ENCODE assay signal across 15 mouse cellular contexts in genomic region chr2:135901015-135901414, GRCm38 (mm10).
"Had no signal": no experiment of that assay in that cellular context is flagged by ENCODE, and none has a peak within 500 bp of the region (broad histone marks: within the 10 kb centered on the region; RNA-seq: fewer than 3 reads in every experiment).

No protein-coding gene starts in this region.

- H3K4me3 ChIP-seq: neural tube, embryonic 15.5 days; stomach, embryonic 15.5 days had no signal

- H3K9ac ChIP-seq: neural tube, embryonic 15.5 days; stomach, embryonic 15.5 days had no signal

- H3K9me3 ChIP-seq: neural tube, embryonic 15.5 days; stomach, embryonic 15.5 days had no signal

- H3K27me3 ChIP-seq: neural tube, embryonic 15.5 days; stomach, embryonic 15.5 days had no signal

- H3K27ac ChIP-seq: neural tube, embryonic 15.5 days; stomach, embryonic 15.5 days; stomach, postnatal 0 days had no signal

- DNase-seq: retina, postnatal 1 day; right cerebral cortex, adult 18-20 months; right cerebral cortex, postnatal 14 days; right cerebral cortex, postnatal 25 days; right cerebral cortex, postnatal 4 days; spleen, adult 18-20 months; thymus, adult 18-20 months; thymus, adult 2 months; thymus, postnatal 14 days; thymus, postnatal 25 days; thymus, postnatal 36 days; thymus, postnatal 4 days had no signal

- H3K4me1 ChIP-seq: neural tube, embryonic 15.5 days; stomach, embryonic 15.5 days had no signal

- H3K4me2 ChIP-seq: neural tube, embryonic 15.5 days; stomach, embryonic 15.5 days had no signal

- H3K36me3 ChIP-seq: neural tube, embryonic 15.5 days; stomach, embryonic 15.5 days had no signal
